Mouse (Mus musculus): ENCODE measurements around the gene Gjd3. TPM values are rescaled to one million over a fixed set of nuclear protein-coding genes. Genes with fewer than 3 reads are reported as not detected.
"Not testable (repeated sequence)": the region's sequence is repeated elsewhere in the genome, so short reads cannot be mapped to it uniquely, and the experiment has no call there.

Gjd3 gene
- 2.9 and 3.3 TPM in 2 replicates for polyA plus RNA-seq (2012; rRNA removed)

DNA sequence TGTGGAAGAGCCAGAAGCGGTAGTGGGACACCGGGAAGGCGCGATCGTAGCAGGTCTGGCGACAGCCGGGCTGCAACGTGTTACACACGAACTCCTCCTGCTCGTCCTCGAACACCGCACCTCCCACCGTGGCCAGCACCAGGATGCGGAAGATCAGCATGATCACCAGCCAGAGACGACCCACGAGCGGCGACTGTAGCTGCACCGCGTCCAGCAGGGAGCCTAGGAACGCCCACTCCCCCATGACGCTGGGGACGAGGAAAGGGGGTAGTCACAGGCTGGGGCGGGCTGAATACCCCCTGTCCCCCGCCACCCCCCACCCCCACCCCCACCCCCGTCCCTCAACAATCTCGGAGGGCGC, at the start of gene Gjd3:
Gene Gjd3, minus strand, starts transcription at position 244 of the 361 bp plus-strand sequence.
- DNase-seq (ENCODE audit: extremely low spot score in 1 of 2, low spot score in 1 of 2): no peak

DNA sequence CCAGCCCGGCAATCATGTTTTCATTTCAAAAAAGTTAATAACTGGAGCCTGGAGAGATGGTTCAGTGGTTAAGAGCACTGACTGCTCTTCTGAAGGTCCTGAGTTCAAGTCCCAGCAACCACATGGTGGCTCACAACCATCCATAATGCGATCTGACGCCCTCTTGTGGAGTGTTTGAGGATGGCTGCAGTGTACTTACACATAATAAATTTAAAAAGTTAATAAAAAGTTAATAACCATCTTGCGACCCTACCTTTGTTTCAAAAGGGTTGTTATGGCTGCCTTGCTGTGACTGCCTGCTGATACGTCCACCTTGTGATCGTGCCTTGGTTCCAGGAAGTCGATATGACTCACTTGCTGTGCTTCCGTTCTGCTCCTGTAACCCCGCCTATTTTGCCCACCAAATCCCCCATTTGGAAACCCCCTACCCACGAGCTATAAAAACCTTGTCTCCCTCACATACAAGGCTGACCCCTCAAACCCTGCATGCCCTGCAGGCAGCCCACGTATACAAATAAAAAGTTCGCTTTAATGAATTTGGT, 44.2 kb upstream of the Gjd3 start:
- no peak for DNase-seq (ENCODE audit: extremely low spot score in 1 of 2, low spot score in 1 of 2)

DNA sequence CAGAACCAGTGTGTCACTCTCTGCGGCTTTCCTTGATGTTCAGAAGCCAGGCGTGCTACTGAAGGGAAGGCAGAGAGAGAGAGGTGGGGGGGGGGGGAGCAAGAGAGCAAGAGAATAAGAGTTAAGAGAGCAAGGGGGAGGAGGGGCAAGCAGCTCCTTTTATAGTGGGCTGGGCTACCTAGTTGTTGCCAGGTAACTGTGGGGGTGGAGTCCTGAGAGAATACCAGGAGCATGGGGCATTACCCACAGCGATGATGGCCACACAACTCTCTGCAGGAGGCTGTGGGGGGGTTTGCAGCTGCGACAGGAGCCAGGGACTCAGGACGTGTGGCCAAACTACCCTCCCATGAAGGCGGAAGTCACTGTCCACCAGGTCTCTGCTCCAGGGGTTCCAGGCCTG, 43.1 kb upstream of the Gjd3 start:
- DNase-seq (ENCODE audit: extremely low spot score in 1 of 2, low spot score in 1 of 2): no peak

DNA sequence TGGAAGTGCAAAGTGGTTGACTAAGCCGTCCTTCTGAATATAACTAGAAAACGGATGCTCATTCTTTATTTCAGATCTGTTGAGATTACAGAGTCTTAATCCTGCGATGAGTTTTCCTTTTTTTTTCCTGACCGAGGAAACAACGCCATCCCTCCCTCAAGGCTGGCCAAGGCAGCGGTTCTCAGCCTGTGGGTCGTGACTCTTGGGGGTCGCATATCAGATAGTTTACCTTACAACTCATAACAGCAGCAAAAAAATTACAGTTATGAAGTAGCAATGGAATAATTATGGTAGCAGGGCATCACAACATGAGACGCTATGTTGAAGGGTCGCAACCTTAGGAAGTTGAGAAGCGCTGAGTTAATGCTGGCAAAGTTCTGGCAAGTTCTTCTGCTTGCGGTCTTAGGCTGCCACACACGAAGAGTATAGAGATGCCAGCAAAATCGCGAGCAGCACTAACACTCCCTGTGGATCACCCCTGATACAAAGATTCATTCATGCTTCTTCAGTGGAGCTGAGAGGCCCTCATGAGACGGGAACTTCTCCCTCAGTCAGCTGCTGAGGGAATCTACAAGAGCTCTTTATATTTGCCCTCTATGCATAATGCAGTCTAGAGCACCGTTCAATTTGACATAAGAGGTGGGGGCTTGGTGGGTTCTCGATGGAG, 41.8 kb upstream of the Gjd3 start:
- no peak for DNase-seq (ENCODE audit: extremely low spot score in 1 of 2, low spot score in 1 of 2)

DNA sequence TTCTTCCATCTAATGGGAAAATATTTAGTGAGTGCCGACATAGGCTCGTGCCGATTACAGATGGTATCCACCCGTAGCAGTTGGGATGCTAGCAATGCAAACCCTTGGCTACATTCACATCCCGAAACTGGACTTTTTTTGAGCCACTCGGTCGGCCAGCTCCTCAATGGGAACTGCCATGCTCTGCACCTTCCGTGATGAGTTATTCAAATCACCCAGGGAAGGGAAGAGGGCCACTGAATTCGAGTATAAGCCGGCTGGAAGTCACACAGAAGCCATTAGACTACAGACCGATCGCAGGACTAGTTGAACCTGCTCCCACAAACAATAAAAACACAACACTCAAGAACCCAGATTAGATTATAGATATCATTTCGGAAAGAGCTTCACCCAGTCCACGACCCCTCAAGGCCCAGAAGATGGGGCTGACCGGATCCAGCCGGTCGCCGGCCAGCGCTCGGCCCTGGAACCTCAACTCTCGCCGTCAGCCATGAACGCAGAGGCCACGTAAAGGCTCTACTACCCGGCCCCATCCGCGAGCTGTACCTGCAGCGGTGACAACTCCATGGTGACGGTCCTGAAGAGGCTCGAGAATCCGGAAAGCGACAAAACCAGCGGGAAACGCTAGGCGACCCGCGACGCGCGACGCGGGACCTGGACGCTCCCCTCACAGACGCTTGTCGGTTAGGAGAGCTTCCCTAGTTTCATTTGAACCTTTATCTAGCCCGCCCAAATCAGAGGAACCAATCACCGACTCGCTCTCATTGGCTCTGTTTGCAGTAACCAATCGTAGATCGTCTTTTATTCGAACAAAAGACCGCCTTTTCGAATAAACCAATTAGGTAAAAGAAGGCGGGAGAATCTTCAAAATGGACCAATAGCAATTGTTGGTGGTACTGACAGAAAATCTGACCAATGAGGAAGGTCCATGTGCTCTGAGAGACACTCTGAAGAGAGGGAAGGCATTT, 41.0 kb upstream of the Gjd3 start, which contains the start of gene Top2a:
Gene Top2a, minus strand, starts transcription at position 690 of the 968 bp plus-strand sequence.
- peak; percentile 96 to 100 for DNase-seq (ENCODE audit: extremely low spot score in 1 of 2, low spot score in 1 of 2)

DNA sequence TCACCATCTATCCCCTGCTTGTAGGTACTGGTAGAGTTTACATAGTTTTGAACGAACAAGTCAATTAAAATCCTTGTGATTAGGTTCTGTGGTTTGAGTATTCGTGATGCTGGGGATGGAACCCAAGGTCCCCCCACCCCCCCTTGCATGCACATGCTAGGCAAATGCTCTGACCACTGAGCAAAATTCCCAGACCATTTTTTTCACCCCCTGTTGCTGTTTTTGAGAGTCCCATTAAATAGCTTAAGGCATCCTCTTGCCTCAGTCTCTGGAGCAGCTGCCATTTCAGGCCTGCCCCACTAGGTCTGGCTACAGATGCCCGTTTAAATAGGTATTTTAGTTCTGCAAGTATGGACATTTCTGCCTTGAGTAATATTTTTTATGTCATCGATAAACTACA, 40.3 kb upstream of the Gjd3 start:
- DNase-seq (ENCODE audit: extremely low spot score in 1 of 2, low spot score in 1 of 2): no peak

DNA sequence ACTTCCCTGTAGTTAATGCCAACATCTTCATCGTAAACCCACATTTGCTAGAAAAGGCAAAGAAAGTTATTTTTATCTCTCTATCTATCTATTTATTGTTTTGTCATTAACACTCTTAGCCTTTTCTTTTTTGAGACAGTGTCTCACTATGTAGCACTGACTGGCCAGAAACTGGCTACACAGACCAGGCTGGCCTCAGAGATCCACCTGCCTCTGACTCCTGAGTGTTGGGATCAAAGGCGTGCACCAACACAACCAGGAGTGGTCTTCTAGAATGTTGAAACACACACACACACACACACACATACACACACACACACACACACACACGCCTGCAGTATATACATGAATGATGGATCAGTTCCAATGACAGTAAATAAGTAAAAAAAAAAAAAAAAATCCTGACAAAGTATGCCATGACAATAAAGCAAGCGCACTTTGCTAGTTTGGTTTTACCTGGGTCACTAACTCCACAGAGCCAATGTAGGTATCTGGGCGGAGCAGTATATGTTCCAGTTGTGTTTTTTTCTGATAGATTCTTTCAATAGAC, 39.6 kb upstream of the Gjd3 start:
- no peak for DNase-seq (ENCODE audit: extremely low spot score in 1 of 2, low spot score in 1 of 2)

DNA sequence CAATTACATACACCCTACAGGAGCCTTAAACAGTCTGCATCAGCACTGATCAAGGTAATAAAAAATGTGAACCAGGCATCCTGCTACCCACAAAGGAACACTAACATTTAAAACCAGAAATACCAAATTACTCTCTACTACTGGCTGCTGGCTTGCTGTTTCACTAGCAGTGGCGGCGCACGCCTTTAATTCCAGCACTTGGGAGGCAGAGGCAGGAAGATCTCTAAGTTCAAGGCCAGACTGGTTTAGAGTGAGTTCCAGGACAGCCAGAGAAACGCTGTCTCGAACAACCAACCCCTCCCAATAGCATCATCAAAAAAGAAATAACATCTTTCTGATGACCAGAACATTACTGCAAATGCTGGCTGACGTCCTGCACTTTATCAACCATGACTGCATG, 37.0 kb upstream of the Gjd3 start:
- no peak for DNase-seq (ENCODE audit: extremely low spot score in 1 of 2, low spot score in 1 of 2)

DNA sequence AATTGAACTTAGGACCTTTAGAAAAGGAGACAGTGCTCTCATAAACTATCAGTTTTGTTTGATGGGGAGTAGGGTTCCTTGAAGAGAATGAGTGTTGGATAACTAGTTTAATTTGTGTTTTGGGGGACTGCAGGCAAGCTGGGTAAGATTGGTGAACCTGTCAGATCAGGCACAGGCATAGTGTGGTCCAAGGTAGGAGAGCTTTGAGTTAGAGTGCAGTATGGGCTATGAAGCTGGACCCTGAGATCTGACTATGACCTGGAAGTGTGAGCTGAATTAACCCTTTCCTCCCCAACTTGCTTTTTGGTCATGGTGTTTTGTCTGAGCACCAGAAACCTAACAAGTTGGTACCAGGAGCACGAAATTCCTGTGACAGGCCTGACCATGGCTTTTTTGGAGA, 31.0 kb upstream of the Gjd3 start:
- no peak for DNase-seq (ENCODE audit: extremely low spot score in 1 of 2, low spot score in 1 of 2)

DNA sequence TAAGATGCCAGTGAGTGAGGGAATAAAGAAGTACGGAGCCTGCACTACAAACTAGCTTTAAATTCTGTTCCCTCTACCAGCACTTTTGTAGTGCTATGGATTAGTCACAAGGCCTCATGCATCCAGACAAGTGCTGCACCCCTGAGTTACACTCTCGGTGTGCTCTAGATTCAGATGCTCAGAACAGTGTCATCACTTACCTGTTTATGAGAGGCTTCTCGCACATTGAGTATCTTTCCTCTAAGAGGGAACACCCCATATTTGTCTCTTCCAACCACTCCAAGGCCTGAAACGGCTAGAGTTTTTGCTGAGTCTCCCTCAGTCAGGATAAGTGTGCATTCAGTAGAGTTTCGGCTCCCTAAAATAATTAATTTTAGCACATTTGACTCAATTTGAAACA, 27.9 kb upstream of the Gjd3 start:
- DNase-seq (ENCODE audit: extremely low spot score in 1 of 2, low spot score in 1 of 2): no peak

DNA sequence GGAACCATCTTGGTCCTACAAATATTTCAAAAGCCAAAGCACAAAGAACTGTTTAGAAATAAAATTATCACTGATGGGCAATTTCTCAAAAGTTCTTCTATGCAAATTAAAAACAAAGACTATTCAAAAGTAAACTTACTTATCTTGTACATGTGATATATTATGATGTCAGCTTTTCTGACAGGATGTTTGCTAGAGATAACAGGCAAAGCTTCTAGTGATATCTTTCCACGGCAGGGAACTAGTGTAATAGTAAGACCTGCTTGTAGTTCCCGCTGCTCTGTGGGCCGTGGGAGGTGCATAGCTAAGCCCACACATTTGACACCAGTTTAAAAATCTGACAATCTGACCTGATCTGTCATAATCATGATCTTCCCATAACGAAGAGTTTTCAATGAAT, 27.3 kb upstream of the Gjd3 start:
- no peak for DNase-seq (ENCODE audit: extremely low spot score in 1 of 2, low spot score in 1 of 2)

DNA sequence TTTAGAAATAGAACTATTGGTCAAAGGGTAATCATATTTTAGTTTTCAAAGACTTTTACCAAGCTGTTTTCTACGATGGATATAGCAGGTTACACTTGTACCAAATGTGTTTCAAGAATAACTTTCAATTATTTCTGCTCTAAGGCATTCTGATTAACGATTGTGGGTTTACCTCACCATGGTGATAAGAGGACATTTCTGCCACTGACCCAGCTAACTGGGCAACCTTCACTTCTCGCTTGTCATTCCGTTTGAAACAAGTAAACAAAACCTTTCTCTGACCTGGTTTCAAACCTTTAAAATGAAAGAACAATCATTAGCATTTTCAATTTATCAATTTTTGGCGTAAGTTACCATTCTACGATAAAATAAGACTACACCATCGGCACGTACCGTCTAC, 24.0 kb upstream of the Gjd3 start:
- DNase-seq (ENCODE audit: extremely low spot score in 1 of 2, low spot score in 1 of 2): no peak

DNA sequence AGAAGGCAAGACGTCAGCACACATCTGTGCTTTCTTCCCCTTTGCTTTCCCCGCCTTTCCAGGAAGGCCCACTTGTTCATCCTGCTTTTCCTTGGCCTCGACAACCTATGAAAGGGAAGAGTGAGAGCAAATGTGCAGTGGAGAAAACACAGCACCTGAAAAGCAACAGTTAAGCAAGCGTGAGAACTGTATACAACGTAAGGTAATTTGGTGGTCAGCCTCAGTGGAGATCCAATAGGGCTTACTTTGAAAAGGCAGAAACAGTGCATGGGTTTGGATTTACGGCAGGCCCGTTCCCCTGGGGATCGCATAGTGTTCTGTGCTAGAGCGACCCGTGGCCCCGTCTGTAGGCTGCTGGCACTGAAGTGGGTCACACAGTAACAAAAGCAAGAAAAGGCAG, 16.4 kb upstream of the Gjd3 start:
- DNase-seq (ENCODE audit: extremely low spot score in 1 of 2, low spot score in 1 of 2): no peak

DNA sequence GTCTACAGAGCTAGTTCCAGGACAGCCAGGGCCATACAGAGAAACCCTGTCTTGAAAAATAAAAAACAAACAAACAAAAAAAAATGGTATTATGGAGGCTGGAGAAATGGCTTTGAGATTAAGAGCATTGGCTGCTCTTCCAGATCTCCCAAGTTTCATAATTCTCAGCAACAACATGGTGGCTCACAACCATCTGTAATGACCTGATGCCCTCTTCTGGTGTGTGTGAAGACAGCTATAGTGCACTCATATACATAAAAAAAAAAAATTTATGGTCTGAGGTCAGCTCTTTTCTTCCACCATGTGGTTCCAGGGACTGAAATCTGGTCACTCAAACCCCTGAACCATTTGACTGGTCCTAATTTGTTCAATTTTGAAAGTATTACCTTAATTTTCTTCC, 16.0 kb upstream of the Gjd3 start:
- no peak for DNase-seq (ENCODE audit: extremely low spot score in 1 of 2, low spot score in 1 of 2)

DNA sequence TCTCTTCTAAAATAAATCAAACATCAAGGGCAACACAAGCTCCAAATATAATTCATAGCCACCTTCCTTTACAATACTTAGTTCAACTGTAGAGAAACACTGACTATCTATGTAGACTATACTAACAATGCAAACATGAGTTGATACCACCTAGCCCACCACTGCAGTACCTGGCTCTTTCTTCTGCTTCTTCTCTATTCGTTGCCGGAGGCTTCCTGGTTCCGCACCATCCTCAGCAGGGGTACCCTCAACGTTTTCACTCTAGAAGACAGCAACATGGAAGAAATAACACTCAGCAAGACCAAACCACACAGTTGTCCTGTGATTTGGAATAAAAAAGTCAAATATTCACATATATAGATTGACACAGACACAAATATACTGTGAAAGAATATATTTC, 14.8 kb upstream of the Gjd3 start:
- no peak for DNase-seq (ENCODE audit: extremely low spot score in 1 of 2, low spot score in 1 of 2)

DNA sequence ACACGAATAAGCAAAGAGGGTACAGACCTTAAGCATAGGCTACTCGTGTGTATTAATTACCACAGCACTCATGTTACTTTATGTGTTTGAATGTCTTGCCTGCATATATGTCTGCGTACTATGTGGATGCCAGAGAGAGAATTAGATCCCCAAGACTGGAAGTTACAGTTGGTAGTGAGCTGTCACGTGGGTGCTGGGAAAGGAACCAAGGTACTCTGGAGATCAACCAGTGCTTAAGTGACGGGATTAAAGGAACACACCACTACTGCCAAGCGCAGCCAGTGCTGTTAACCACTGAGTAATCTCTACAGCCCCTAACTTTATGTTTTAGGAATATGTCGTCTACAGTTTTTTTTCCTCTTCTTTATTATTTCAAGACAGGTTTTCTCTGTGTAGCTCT, 13.2 kb upstream of the Gjd3 start:
- no peak for DNase-seq (ENCODE audit: extremely low spot score in 1 of 2, low spot score in 1 of 2)

DNA sequence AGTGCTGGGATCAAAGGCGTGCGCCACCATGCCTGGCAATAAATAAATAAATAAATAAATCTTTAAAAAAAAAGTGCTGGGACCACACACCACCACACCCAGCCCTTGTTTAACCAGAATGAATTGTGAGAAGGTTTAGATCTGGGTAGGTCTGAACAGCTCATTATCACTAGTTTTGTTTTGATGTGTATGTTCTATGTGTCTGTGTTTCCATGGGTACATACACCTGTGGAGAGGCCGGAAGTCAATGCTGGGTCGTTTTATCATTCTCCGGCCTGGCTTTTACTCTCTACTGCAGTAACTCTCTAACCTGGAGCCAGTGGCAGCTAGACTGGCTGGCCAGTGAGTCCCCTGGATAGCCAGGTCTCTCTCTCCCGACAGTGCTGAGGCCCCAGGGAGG, 8.1 kb upstream of the Gjd3 start:
- no peak for DNase-seq (ENCODE audit: extremely low spot score in 1 of 2, low spot score in 1 of 2)

DNA sequence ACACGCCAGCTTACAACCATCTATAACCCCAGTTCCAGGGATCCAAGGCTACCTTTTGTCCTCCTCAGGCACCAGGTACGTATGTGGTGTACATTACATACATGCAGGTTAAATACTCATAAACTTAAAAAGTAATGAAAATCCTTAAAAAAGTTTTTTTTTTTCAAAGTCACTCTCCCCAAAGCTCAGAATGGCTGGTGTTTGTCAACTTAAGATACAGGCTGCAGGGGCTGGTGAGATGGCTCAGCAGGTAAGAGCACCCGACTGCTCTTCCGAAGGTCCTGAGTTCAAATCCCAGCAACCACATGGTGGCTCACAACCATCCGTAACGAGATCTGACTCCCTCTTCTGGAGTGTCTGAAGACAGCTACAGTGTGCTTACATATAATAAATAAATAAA, 5.4 kb upstream of the Gjd3 start:
- not testable (repeated sequence) for DNase-seq (ENCODE audit: extremely low spot score in 1 of 2, low spot score in 1 of 2)

DNA sequence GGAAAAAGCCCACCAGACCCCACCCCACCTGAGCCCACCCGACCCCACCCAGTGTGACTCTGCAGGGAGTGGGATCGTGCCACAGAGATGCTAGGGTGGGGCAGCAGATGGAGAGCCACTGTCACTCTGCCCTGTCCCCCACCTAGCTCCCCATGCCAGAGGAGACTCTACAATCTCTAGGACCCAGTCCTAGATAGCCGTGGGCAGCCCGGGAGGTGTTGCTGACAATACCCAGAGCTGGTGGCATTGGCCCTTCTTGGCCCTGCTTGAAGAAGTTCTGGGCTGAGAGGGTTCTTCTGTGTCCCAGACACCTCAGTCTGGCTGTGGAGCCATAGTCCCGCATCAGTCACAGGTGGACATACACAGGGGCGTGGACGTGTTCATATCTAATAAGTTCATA, 2.7 kb upstream of the Gjd3 start:
- no peak for DNase-seq (ENCODE audit: extremely low spot score in 1 of 2, low spot score in 1 of 2)

DNA sequence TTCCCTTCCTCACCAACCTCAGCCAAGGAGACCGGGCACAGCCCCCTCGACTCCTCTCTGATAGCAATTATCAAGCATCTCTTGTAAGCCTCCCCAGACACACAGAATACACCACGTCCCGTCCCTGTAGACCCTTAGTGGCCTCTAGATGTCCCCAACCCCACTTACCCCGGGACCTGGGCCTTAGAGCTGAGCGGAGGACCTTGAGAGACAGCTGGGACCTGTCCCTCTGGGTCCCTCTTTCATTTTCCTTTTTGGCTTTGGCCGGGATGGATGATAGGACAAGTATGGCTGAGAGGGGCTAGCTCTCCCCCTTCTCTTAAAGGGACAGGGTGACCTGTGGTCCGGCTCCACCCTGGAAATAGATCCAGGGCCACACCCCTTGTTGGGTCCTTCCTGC, 735 bp upstream of the Gjd3 start:
- DNase-seq (ENCODE audit: extremely low spot score in 1 of 2, low spot score in 1 of 2): no peak

DNA sequence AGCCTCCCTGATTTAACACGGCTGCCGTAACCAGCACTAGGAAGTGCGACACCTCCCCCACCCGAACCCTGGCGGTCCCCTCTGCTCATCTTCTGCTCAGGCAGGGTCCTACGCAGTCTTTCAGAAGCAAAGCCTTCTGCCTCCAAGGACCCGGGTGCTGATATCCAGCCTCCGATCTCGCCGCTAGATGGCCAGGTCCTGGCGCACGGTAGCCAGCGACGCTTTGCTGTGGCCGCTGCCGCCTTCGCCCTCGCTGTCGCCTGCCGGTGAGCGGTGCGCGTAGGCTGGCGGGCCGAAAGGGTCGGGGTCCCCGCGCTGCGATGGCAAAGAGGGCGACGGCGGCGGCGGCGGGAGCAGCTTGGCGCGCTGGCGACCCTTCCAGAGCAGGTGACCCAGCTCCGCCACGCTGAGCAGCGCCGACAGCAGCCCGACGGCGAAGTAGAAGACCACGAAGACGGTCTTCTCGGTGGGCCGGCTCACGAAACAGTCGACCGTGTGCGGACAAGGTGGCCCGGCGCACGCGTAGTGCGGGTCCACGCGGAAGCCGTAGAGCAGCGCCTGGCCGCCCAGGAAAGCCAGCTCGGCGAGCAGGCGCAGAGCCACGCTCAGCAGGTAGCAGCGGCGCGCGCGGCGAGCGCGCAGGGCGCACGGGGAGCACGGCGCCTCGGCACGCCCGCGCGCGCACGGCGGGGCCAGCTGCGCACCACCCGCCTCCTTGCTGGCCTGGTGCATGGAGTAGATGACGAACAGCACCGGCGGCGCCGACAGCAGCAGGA, 631 bp downstream of the Gjd3 start:
- peak in 1 of 2 experiments; percentile 78 for DNase-seq (ENCODE audit: extremely low spot score in 1 of 2, low spot score in 1 of 2)
